Mouse (Mus musculus): ENCODE data around the gene Gtf2ird2. TPM values are rescaled to one million over a fixed set of nuclear protein-coding genes. Genes with fewer than 3 reads are reported as not detected.

Gene Gtf2ird2
- polyA plus RNA-seq, 2 experiments: 7.9 to 14.8 TPM

- Histone ChIP-seq H3K36me3 (ENCODE audit: control insufficient read depth, insufficient read depth, low read length) (peaks cover 96% of the 10 kb centered on the region), H3K27ac (replicated peaks; ENCODE audit: low read depth, low read length) (no peak overlapping the region), H3K4me2 (replicated peaks; ENCODE audit: low read depth, low read length, severe bottlenecking) (no peak overlapping the region), H3K9me3 (ENCODE audit: control insufficient read depth, low read length) (no peaks in the 10 kb centered on the region), H3K9ac (ENCODE audit: low read depth, low read length, severe bottlenecking) (no peak overlapping the region), H3K4me1 (ENCODE audit: control insufficient read depth, insufficient read depth, low read length) (no peaks in the 10 kb centered on the region), H3K4me3 (replicated peaks; ENCODE audit: low read length) (no peak overlapping the region), H3K27me3 (ENCODE audit: control insufficient read depth, insufficient read depth, low read length) (no peaks in the 10 kb centered on the region)
- no peak for ATAC-seq (ENCODE audit: low FRiP score, low read depth)
- TF ChIP-seq POLR2A (IDR thresholded peaks at IDR 0.05; ENCODE audit: borderline replicate concordance, extremely low read depth, insufficient read depth, insufficient read length): no peak
- WGBS: 98% methylated on average over 4 of the region's 4 CpGs
- DNase-seq (ENCODE audit: low spot score): no peak
These were observed 67.3 kb downstream of the Gtf2ird2 start for GRCm38 (mm10) chr5:134251083-134251482.

GRCm38 (mm10) chr5:134253806-134254205 lies 70.0 kb downstream of the Gtf2ird2 start:
- WGBS: 73% methylated on average over 3 of the region's 3 CpGs
- Histone ChIP-seq H3K27me3 (ENCODE audit: control insufficient read depth, insufficient read depth, low read length) (no peaks in the 10 kb centered on the region), H3K4me1 (ENCODE audit: control insufficient read depth, insufficient read depth, low read length) (no peaks in the 10 kb centered on the region), H3K27ac (replicated peaks; ENCODE audit: low read depth, low read length) (no peak overlapping the region), H3K9me3 (ENCODE audit: control insufficient read depth, low read length) (no peaks in the 10 kb centered on the region), H3K4me3 (replicated peaks; ENCODE audit: low read length) (no peak overlapping the region), H3K36me3 (ENCODE audit: control insufficient read depth, insufficient read depth, low read length) (peaks cover 92% of the 10 kb centered on the region), H3K4me2 (replicated peaks; ENCODE audit: low read depth, low read length, severe bottlenecking) (no peak overlapping the region), H3K9ac (ENCODE audit: low read depth, low read length, severe bottlenecking) (no peak overlapping the region)
- DNase-seq (ENCODE audit: low spot score): no peak
- no peak for TF ChIP-seq POLR2A (IDR thresholded peaks at IDR 0.05; ENCODE audit: borderline replicate concordance, extremely low read depth, insufficient read depth, insufficient read length)
- no peak for ATAC-seq (ENCODE audit: low FRiP score, low read depth)

GRCm38 (mm10) chr5:134255294-134255693 lies 71.5 kb downstream of the Gtf2ird2 start:
- Histone ChIP-seq H3K4me1 (ENCODE audit: control insufficient read depth, insufficient read depth, low read length) (no peaks in the 10 kb centered on the region), H3K27me3 (ENCODE audit: control insufficient read depth, insufficient read depth, low read length) (no peaks in the 10 kb centered on the region), H3K9ac (ENCODE audit: low read depth, low read length, severe bottlenecking) (no peak overlapping the region), H3K4me2 (replicated peaks; ENCODE audit: low read depth, low read length, severe bottlenecking) (no peak overlapping the region), H3K27ac (replicated peaks; ENCODE audit: low read depth, low read length) (no peak overlapping the region), H3K36me3 (ENCODE audit: control insufficient read depth, insufficient read depth, low read length) (peaks cover 94% of the 10 kb centered on the region), H3K4me3 (replicated peaks; ENCODE audit: low read length) (no peak overlapping the region), H3K9me3 (ENCODE audit: control insufficient read depth, low read length) (no peaks in the 10 kb centered on the region)
- DNase-seq (ENCODE audit: low spot score) (no peak), ATAC-seq (ENCODE audit: low FRiP score, low read depth) (no peak)
- WGBS: 90% methylated on average over 10 of the region's 10 CpGs
- no peak for TF ChIP-seq POLR2A (IDR thresholded peaks at IDR 0.05; ENCODE audit: borderline replicate concordance, extremely low read depth, insufficient read depth, insufficient read length)

- ATAC-seq (ENCODE audit: low FRiP score, low read depth) (no peak), DNase-seq (ENCODE audit: low spot score) (no peak)
- no peak for TF ChIP-seq POLR2A (IDR thresholded peaks at IDR 0.05; ENCODE audit: borderline replicate concordance, extremely low read depth, insufficient read depth, insufficient read length)
- no peaks in the 10 kb centered on the region for H3K4me1 ChIP-seq (ENCODE audit: control insufficient read depth, insufficient read depth, low read length)
- no peak overlapping the region for H3K4me2 ChIP-seq (replicated peaks; ENCODE audit: low read depth, low read length, severe bottlenecking)
- no peaks in the 10 kb centered on the region for H3K9me3 ChIP-seq (ENCODE audit: control insufficient read depth, low read length)
- peaks cover 96% of the 10 kb centered on the region for H3K36me3 ChIP-seq (ENCODE audit: control insufficient read depth, insufficient read depth, low read length)
- no peaks in the 10 kb centered on the region for H3K27me3 ChIP-seq (ENCODE audit: control insufficient read depth, insufficient read depth, low read length)
- no peak overlapping the region for H3K27ac ChIP-seq (replicated peaks; ENCODE audit: low read depth, low read length)
- no peak overlapping the region for H3K9ac ChIP-seq (ENCODE audit: low read depth, low read length, severe bottlenecking)
- 92% methylated on average over 13 of the region's 13 CpGs for WGBS
- no peak overlapping the region for H3K4me3 ChIP-seq (replicated peaks; ENCODE audit: low read length)
These were observed 73.7 kb downstream of the Gtf2ird2 start for GRCm38 (mm10) chr5:134257349-134258031.

GRCm38 (mm10) chr5:134258395-134258794 lies 74.6 kb downstream of the Gtf2ird2 start:
- Histone ChIP-seq H3K9me3 (ENCODE audit: control insufficient read depth, low read length) (no peaks in the 10 kb centered on the region), H3K4me1 (ENCODE audit: control insufficient read depth, insufficient read depth, low read length) (no peaks in the 10 kb centered on the region), H3K4me2 (replicated peaks; ENCODE audit: low read depth, low read length, severe bottlenecking) (no peak overlapping the region), H3K9ac (ENCODE audit: low read depth, low read length, severe bottlenecking) (no peak overlapping the region), H3K4me3 (replicated peaks; ENCODE audit: low read length) (no peak overlapping the region), H3K27me3 (ENCODE audit: control insufficient read depth, insufficient read depth, low read length) (no peaks in the 10 kb centered on the region), H3K36me3 (ENCODE audit: control insufficient read depth, insufficient read depth, low read length) (peaks cover 96% of the 10 kb centered on the region), H3K27ac (replicated peaks; ENCODE audit: low read depth, low read length) (no peak overlapping the region)
- TF ChIP-seq POLR2A (IDR thresholded peaks at IDR 0.05; ENCODE audit: borderline replicate concordance, extremely low read depth, insufficient read depth, insufficient read length): no peak
- ATAC-seq (ENCODE audit: low FRiP score, low read depth): no peak
- WGBS: 82% methylated on average over 4 of the region's 4 CpGs
- no peak for DNase-seq (ENCODE audit: low spot score)

Data from limb, embryonic 14.5 days (tissue).